In the genomic region with DNA sequence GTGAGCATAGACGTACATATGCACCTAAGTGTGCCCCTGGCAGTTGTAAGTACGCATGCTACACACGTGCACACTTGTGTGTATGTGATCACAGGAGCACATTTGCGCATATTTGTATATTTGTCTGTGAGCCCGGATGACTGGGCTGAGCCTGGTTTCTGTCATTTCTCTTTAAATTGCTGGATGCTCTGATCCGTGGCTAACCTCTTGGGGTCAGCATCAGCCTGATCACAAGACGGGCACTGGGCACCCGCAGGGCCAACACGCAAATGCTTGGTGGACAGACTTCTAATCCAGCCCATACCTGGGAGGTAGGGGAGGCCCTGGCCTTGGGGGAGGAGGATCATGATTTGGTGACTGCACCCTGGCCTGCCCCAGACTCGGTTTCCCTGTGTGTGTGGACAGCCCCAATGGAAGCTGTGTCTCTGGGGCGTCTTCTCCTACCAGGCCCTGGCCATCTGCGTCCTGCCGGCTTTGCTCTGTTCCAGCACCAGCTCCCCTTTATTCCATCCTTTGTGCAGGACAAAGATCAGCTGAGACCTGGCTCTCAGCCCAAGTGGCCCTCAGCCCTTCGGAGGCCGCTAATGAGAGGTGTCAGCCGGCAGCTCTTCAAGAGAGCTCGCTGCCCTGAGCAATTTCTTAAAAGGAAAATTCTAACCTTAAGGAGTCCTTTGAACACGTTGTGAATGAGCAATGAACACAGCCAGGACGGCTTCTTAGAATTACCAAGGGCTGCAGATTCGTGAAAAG, we compare ENCODE assay signal across 9 mouse cellular contexts.
DNase-seq lines count a peak whose midpoint lies in the region; ATAC-seq and TF ChIP-seq lines count a peak whose summit lies in the region.
"Had no signal": no experiment of that assay in that cellular context is flagged by ENCODE, and none has a peak within 500 bp of the region (broad histone marks: within the 10 kb centered on the region; RNA-seq: fewer than 3 reads in every experiment).

No protein-coding gene starts in this region.

- no peak for ATAC-seq in lung, embryonic 14.5 days (ENCODE audit: insufficient read depth)
- ATAC-seq in forebrain, postnatal 0 days: no peak
- no peak for ATAC-seq in neural tube, embryonic 14.5 days (ENCODE audit: low read depth)
- ATAC-seq: liver, postnatal 0 days had no signal

- H3K4me1 ChIP-seq in lung, embryonic 14.5 days (ENCODE audit: insufficient read depth): peaks cover 17% of the 10 kb centered on the region; the same call in 1 of the 2 replicates
- H3K4me1 ChIP-seq in forebrain, postnatal 0 days (ENCODE audit: insufficient read depth): peaks cover 42% of the 10 kb centered on the region
- H3K4me1 ChIP-seq in neural tube, embryonic 14.5 days (ENCODE audit: control insufficient read depth, insufficient read depth, low read length): peaks cover 55% of the 10 kb centered on the region

- H3K27ac ChIP-seq in lung, embryonic 14.5 days (ENCODE audit: low read depth): no peak overlapping the region; the same call in 1 of the 2 replicates
- H3K27ac ChIP-seq in forebrain, postnatal 0 days (ENCODE audit: low read depth, low read length): peak overlapping the region; percentile 54
- H3K27ac ChIP-seq in neural tube, embryonic 14.5 days (ENCODE audit: low read depth, low read length): peak overlapping the region; percentile 52

- H3K27me3 ChIP-seq in lung, embryonic 14.5 days (ENCODE audit: insufficient read depth, low read length): 0 out of 2 replicates have a peak, but pooled peaks cover 4% of the 10 kb centered on the region
- H3K27me3 ChIP-seq in forebrain, postnatal 0 days (ENCODE audit: insufficient read depth, low read length): no peaks in the 10 kb centered on the region
- H3K27me3 ChIP-seq in neural tube, embryonic 14.5 days (ENCODE audit: control insufficient read depth, insufficient read depth, low read length): no peaks in the 10 kb centered on the region

- no peaks in the 10 kb centered on the region for H3K36me3 ChIP-seq in lung, embryonic 14.5 days (ENCODE audit: insufficient read depth)
- no peaks in the 10 kb centered on the region for H3K36me3 ChIP-seq in forebrain, postnatal 0 days (ENCODE audit: insufficient read depth)
- H3K36me3 ChIP-seq in neural tube, embryonic 14.5 days (ENCODE audit: control insufficient read depth, insufficient read depth, low read length): no peaks in the 10 kb centered on the region

- no peak overlapping the region for H3K9ac ChIP-seq in lung, embryonic 14.5 days
- H3K9ac ChIP-seq in forebrain, postnatal 0 days: 0 out of 2 replicates have a peak overlapping the region, but pooled peaks have one; percentile 1
- no peak overlapping the region for H3K9ac ChIP-seq in neural tube, embryonic 14.5 days (replicated peaks; ENCODE audit: low read depth, low read length)
- H3K9ac ChIP-seq: liver, postnatal 0 days had no signal

- H3K4me3 ChIP-seq in lung, embryonic 14.5 days (ENCODE audit: low read depth, low read length): no peak overlapping the region
- no peak overlapping the region for H3K4me3 ChIP-seq in forebrain, postnatal 0 days (ENCODE audit: low read depth, low read length)
- no peak overlapping the region for H3K4me3 ChIP-seq in neural tube, embryonic 14.5 days (ENCODE audit: low read depth, low read length)

- no peak overlapping the region for H3K4me2 ChIP-seq in lung, embryonic 14.5 days
- H3K4me2 ChIP-seq in forebrain, postnatal 0 days (ENCODE audit: low read depth): no peak overlapping the region
- no peak overlapping the region for H3K4me2 ChIP-seq in neural tube, embryonic 14.5 days (ENCODE audit: low read depth, low read length)

- DNase-seq in lung, embryonic 14.5 days: peak; percentile 44
- no peak for DNase-seq in lung, postnatal 36 days
- DNase-seq in forebrain, postnatal 0 days: peak; percentile 48
- peak; percentile 68 for DNase-seq in kidney, postnatal 14 days
- DNase-seq in left cerebral cortex, adult 11 months (ENCODE audit: low spot score): no peak
- no peak for DNase-seq in frontal cortex, adult 2 months (ENCODE audit: extremely low spot score in 1 of 2, low spot score in 1 of 2)
- no peak for DNase-seq in natural killer cell, adult 2 months (ENCODE audit: low spot score in 2 of 2)
- DNase-seq: liver, postnatal 0 days had no signal

- TF ChIP-seq CTCF in lung, embryonic 14.5 days (IDR thresholded peaks at IDR 0.05; ENCODE audit: low read depth): no peak
- no peak for TF ChIP-seq CTCF in forebrain, postnatal 0 days (IDR thresholded peaks at IDR 0.05; ENCODE audit: low read depth)

- WGBS in lung, embryonic 14.5 days: 45% methylated on average over 20 of the region's 20 CpGs
- WGBS in forebrain, postnatal 0 days: 18% methylated on average over 20 of the region's 20 CpGs
- 35% methylated on average over 20 of the region's 20 CpGs for WGBS in neural tube, embryonic 14.5 days

- H3K9me3 ChIP-seq in lung, embryonic 14.5 days (ENCODE audit: low read depth, low read length): no peaks in the 10 kb centered on the region
- H3K9me3 ChIP-seq in forebrain, postnatal 0 days (ENCODE audit: low read length): no peaks in the 10 kb centered on the region
- no peaks in the 10 kb centered on the region for H3K9me3 ChIP-seq in neural tube, embryonic 14.5 days (ENCODE audit: control insufficient read depth, low read length)

Comparison
In these comparisons a context has a peak if more than half of its experiments do, and no peak if none do; other contexts are left out.
1. DNase-seq: peak in lung, embryonic 14.5 days (single experiment), forebrain, postnatal 0 days (single experiment) and kidney, postnatal 14 days (single experiment); none in lung, postnatal 36 days (single experiment), left cerebral cortex, adult 11 months (single experiment), frontal cortex, adult 2 months (0 of 2) and natural killer cell, adult 2 months (0 of 2).